Mouse (Mus musculus): ENCODE measurements at regions not wholly inside any gene's neighbourhood (a gene's known extent, or its start where the extent isn't known, plus 50 kb on each side); places are given as distances from the start of the nearest gene placed in this dataset.

DNA sequence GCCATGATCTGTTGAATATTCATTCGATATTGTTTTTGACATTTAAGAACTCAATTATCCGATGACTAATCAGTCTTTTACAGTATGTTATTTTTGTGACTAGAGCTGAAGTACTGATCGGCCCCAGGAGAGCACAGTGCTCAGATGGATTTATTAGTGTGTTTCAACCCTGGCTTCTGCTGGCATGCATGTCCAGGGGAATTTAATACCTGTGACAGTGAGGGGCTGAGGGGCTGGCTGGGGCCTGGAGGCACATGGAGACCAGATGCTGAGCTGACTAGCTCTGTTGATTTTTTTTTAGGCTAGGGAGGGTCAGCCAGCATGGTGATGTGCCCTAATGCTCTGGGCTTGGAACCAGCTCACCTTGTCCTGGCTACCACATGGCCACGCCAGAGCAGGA is 199.2 kb upstream of the Nxpe4 start:
- Histone ChIP-seq H3K27ac (no peak overlapping the region), H3K4me3 (no peak overlapping the region)
- intact Hi-C loops (cut with DNase I) = no loop called here
- DNase-seq (ENCODE audit: extremely low spot score in 1 of 2, low spot score in 2 of 2) = no peak
- TF ChIP-seq CTCF (IDR thresholded peaks at IDR 0.05) = no peak

DNA sequence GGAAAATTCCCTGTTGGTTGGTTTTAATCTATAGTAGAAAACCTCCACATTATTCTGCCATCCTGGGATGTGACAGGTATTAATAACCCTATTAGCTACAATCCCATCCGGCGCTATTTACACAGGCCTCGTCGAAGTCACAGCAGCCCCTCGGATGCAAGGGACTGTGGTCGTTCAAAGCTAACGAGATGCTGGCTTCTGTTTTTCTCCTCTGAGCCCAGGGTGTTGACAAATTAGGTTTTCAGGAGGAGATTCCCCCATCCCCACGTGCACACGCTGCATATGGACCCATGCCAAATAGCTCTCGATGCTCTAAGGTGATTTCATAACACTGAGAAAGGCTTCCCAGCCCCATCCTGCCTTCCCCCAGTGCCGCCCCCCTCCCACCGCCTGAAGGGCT is 188.7 kb upstream of the Nxpe4 start:
- no peak for DNase-seq (ENCODE audit: extremely low spot score in 1 of 2, low spot score in 2 of 2)
- intact Hi-C loops (cut with DNase I) = no loop called here
- Histone ChIP-seq H3K4me3 (no peak overlapping the region), H3K27ac (no peak overlapping the region)
- TF ChIP-seq CTCF (IDR thresholded peaks at IDR 0.05) = no peak

DNA sequence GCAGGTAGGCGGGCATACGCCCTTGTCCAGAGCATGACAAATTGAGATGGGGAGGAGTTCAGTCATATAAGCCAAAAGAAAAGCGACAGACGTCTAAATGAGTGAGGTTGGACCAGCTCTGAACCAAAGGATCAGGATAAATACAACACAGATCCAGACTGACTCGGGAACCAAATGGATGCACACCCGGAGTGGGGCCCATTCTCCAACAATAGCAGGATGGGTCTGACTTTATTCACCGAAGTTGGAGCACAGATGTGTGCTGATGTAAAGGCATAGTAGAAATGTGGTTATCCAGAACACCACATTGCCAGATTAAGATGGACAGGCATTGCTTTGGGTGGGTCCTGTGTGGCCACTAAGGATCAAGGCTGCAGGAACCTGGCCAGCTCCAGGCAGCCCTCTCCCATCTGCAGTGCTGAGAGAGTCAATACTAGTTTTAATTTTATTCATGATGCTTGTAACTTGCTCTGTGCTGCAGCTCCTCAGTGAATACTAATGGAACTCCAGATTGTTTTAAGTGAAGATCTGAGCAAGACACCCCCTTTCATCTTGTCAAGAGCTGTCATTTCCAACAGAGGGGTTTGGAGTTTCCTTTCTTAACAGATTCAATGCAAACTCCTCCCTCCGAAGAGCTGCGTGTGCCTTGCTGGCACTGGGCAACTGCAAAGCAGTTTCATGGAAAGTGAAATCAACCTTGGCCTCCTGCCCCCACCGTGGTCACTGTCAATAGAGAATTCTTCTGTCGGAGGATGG is 176.3 kb upstream of the Nxpe4 start:
- intact Hi-C loops (cut with DNase I) = no loop called here
- H3K4me3 ChIP-seq = no peak overlapping the region
- TF ChIP-seq CTCF (IDR thresholded peaks at IDR 0.05) = no peak
- no peak overlapping the region for H3K27ac ChIP-seq
- no peak for DNase-seq (ENCODE audit: extremely low spot score in 1 of 2, low spot score in 2 of 2)

DNA sequence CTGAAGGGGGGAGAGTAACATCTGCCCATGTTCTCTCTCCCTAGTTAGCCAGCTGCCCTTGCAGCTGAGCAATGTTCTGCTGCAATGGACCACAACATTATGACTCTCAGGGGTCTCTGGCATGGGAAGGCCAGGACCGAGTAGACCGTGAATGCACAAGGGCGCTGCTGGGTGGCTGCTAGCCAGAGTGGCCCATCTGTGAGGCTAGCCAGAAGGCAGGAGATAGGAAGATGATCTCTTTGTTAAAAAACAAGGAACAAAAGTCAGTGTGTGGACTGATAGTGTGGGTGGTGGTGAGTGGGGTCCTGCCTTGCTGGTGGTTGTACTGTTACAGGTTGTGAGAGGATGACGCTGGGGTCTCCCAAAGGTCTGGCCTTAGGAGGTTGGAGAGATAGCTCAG is 174.6 kb upstream of the Nxpe4 start:
- DNase-seq (ENCODE audit: extremely low spot score in 1 of 2, low spot score in 2 of 2) = no peak
- Histone ChIP-seq H3K27ac (no peak overlapping the region), H3K4me3 (no peak overlapping the region)
- TF ChIP-seq CTCF (IDR thresholded peaks at IDR 0.05) = no peak
- intact Hi-C loops (cut with DNase I) = no loop called here

DNA sequence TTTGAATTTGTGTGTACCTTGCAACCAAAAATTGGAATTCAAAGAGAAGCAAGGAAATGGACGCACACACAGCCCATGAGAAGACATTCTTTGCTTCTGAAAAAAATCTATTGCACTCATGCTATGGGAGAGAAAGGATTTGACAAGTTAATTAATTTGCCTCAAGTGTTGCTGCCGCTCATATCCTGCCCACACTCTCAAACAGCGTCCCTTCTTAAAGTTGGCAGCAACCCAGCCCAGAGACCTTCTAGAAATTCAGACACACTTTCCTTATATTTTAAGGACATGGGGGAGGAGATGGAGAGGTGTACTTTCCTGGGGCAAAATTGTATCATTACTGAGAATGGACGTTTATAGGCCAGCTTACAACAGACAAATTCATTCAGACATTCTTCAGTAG is 167.2 kb upstream of the Nxpe4 start:
- no peak for TF ChIP-seq CTCF (IDR thresholded peaks at IDR 0.05)
- intact Hi-C loops (cut with DNase I) = no loop called here
- H3K4me3 ChIP-seq = no peak overlapping the region
- H3K27ac ChIP-seq = no peak overlapping the region
- DNase-seq (ENCODE audit: extremely low spot score in 1 of 2, low spot score in 2 of 2) = no peak

DNA sequence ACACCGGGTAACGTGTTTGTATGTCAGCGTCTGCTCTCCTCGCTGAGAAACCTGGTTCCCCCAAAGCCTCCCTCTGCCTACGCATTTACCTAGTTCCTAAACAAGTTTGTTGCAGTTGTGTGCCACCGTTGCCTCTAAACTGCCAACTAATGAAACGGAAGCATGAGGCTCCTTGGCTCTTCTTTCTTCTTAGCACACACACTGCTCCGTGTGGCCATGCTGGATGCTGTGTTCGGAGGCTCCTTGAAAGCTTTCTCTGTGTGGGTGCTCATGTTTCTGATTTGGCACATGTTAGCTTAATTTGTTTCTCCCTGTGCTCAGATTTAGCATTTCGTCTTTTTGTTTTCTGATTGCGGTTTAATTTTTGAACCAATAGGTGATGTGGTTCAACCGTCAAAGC is 162.2 kb upstream of the Nxpe4 start:
- no peak for TF ChIP-seq CTCF (IDR thresholded peaks at IDR 0.05)
- Histone ChIP-seq H3K27ac (no peak overlapping the region), H3K4me3 (no peak overlapping the region)
- intact Hi-C loops (cut with DNase I) = no loop called here
- DNase-seq (ENCODE audit: extremely low spot score in 1 of 2, low spot score in 2 of 2) = peak in 1 of 2 experiments; percentile 17

DNA sequence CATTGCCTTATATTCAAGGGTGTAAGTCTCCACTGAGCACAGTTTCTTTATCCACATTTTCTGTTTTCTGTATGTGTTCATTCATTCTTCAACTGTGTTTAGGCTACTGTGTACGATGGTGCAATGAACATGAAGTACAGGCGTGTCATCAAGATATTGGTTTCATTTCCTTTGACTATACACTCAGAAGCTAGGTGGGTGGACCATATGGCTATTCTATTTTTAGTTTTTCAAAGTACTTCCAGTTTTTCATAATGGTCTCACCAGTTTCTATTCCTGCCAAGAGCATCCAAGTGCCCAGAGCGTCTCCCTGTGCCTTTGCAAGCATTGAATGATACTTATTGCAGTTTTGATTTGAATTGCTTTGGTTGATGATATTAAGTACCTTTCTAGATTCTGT is 132.8 kb upstream of the Nxpe4 start:
- intact Hi-C loops (cut with DNase I) = loop anchor here (5.0 kb wide), 1 partner anchor 72 kb away; no protein-coding TSS in a partner anchor
- TF ChIP-seq CTCF (IDR thresholded peaks at IDR 0.05) = no peak
- no peak for DNase-seq (ENCODE audit: extremely low spot score in 1 of 2, low spot score in 2 of 2)
- Histone ChIP-seq H3K4me3 (no peak overlapping the region), H3K27ac (peak overlapping the region; percentile 34)

DNA sequence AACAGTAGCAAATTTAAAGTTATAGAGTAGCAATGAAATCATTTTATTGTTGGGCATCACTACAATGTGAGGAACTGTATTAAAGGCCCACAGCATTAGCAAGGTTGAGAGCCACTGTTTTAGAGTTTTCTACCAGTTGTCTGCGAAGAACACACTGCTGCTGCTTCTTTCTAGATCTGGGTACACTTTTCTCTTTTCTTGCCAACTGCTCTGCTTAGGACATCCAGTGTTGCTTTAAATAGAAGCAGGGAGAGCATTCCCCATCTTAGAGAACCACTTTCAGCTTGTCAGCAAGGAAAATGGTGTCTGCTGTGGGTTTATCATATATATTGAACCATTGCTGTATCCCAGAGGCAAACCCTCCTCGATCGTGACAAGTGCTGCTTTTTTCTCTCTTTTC is 131.0 kb upstream of the Nxpe4 start:
- TF ChIP-seq CTCF (IDR thresholded peaks at IDR 0.05) = no peak
- intact Hi-C loops (cut with DNase I) = no loop called here
- DNase-seq (ENCODE audit: extremely low spot score in 1 of 2, low spot score in 2 of 2) = no peak
- H3K27ac ChIP-seq = 0 out of 2 replicates have a peak overlapping the region, but pooled peaks have one; percentile 13
- H3K4me3 ChIP-seq = no peak overlapping the region

DNA sequence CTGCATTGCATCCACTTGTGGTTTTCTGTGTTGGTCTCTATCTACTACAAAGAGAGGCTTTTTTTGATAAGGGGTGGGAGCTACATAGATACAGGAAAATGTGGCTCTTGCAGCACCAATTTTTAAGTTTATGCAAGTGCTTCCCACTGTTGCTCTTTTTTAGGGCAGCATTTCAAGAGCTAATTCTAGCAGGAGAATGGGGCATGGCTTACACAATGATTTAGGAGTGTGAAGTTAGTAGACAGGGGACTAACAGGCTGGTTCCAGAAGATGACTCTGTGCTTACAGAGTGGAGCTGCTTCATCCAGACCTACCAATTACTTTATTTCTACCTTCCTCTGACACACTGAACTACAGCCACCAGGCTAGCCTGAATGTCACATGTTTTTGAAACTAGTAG is 125.9 kb upstream of the Nxpe4 start:
- TF ChIP-seq CTCF (IDR thresholded peaks at IDR 0.05) = no peak
- intact Hi-C loops (cut with DNase I) = loop anchor here (5.0 kb wide), 1 partner anchor 36 kb away; no protein-coding TSS in a partner anchor

DNA sequence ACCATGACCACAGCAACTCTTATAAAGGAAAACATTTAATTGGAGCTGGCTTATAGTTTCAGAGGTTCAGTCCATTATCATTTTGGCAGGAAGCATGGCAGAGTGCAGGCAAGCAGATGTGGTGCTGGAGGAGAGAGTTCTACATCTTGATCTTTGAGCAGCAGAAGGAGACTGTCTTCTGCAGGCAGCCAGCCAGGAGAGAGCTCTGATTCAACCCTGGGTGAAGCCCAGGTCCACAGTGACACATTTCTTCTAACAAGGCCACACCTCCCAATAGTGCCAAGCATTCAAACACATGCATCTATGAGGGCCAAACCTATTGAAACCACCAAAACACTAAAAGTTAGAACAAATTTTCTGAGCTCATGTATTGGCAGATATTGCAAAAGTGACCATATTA is 117.0 kb upstream of the Nxpe4 start:
- no peak for TF ChIP-seq CTCF (IDR thresholded peaks at IDR 0.05)
- Histone ChIP-seq H3K4me3 (no peak overlapping the region), H3K27ac (no peak overlapping the region)
- DNase-seq (ENCODE audit: extremely low spot score in 1 of 2, low spot score in 2 of 2) = no peak
- intact Hi-C loops (cut with DNase I) = loop anchor here (10.0 kb wide), 1 partner anchor 190 kb away; no protein-coding TSS in a partner anchor

More for the DNA sequence above, 125.9 kb upstream of the Nxpe4 start:
- DNase-seq (ENCODE audit: extremely low spot score in 1 of 2, low spot score in 2 of 2) = no peak
- Histone ChIP-seq H3K27ac (peak overlapping the region; percentile 60), H3K4me3 (no peak overlapping the region)

DNA sequence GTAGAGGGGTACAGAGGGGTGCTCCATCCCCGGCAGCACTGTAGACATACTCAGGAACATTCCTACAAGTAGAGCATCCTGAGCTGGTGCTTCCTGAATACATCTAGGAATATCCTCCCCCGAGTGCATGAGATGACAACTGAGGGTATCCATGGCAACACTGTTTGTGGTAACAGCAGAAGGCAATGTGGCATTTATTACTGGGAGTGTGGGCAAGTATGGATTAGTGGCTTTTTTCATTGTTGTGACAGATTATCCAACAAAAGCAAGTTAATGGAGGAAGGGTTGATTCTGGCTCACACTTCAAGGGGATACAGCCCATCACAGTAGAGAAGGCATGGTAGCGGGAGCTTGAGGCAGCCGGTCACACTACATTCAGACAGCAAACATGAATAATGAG is 114.0 kb upstream of the Nxpe4 start:
- intact Hi-C loops (cut with DNase I) = loop anchor here (10.0 kb wide), 1 partner anchor 193 kb away; no protein-coding TSS in a partner anchor
- no peak for TF ChIP-seq CTCF (IDR thresholded peaks at IDR 0.05)
- peak in 1 of 2 experiments; percentile 20 for DNase-seq (ENCODE audit: extremely low spot score in 1 of 2, low spot score in 2 of 2)
- peak overlapping the region; percentile 60 for H3K27ac ChIP-seq
- H3K4me3 ChIP-seq = no peak overlapping the region

DNA sequence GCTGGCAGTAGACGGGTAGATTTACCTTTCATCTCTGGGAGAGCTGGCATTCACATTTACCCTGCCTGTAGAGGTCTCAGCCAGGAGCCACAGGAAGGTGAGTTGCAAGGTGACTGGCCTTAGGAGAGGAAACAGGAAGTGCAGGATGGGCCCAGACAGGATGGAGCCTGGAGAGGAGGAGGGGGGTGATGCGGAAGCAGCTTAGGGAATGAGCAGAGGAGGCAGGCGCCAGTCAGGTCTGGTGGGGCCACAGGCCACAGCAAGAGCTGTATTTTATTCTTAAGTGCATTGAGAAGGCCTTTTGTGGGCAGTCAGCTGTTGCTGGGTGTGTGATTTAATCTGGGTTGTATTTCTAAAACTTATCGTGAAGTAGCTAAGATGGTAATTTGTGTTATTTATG is 108.2 kb upstream of the Nxpe4 start:
- no peak for DNase-seq (ENCODE audit: extremely low spot score in 1 of 2, low spot score in 2 of 2)
- TF ChIP-seq CTCF (IDR thresholded peaks at IDR 0.05) = no peak
- no peak overlapping the region for H3K4me3 ChIP-seq
- no peak overlapping the region for H3K27ac ChIP-seq
- intact Hi-C loops (cut with DNase I) = loop anchor here (5.0 kb wide), 1 partner anchor 96 kb away; no protein-coding TSS in a partner anchor

DNA sequence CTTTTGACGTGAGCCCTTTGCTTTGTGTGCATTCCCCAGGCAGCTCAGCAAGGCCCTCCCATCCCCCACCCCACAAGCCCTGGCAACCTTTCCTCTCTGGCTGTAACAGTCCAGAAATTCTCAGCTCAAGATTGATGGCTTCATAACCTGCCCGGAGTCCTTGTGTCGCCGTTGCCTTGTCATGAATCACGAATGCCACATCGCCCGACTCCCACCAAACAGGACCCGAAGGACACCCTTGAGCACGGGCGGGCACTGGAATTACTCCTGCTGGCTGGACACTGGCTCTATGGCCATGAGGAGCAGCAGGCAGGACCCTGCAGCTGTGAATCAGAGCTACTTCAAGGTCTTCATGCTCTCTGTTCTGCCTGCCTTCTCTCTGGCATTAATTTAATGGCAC is 106.6 kb upstream of the Nxpe4 start:
- no peak for DNase-seq (ENCODE audit: extremely low spot score in 1 of 2, low spot score in 2 of 2)
- TF ChIP-seq CTCF (IDR thresholded peaks at IDR 0.05) = no peak
- H3K4me3 ChIP-seq = no peak overlapping the region
- no peak overlapping the region for H3K27ac ChIP-seq
- intact Hi-C loops (cut with DNase I) = no loop called here

All from left cerebral cortex, adult 2 months (tissue).